Mouse (Mus musculus): ENCODE results near the gene Tekt3. TPM values are rescaled to one million over a fixed set of nuclear protein-coding genes. Genes with fewer than 3 reads are reported as not detected.

The Tekt3 gene
- polyA plus RNA-seq (2017; shearing (Covaris generic)): not detected

DNA sequence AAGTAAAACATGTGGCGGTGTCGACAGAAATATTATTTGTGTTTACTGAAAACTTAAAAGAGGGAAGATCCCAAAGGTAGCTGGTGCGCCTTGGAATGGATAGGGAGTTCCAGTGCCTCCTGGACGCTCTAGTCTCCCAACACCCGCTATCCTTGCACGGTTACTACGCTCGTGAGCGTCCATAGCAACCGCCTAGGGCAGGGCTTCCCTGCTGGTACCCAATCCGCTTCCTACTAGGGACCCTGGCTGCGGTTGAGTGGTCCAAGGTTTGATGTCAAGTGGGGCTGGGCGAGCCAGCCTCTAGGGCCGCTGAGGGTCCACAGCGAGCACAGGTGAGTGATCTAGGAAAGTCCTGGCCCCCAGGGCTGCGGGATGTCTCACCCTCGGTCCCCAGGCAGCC is at the start of gene Tekt3:
Gene Tekt3 (plus strand): TSS at position 209 of the 400 bp plus-strand sequence.

DNA sequence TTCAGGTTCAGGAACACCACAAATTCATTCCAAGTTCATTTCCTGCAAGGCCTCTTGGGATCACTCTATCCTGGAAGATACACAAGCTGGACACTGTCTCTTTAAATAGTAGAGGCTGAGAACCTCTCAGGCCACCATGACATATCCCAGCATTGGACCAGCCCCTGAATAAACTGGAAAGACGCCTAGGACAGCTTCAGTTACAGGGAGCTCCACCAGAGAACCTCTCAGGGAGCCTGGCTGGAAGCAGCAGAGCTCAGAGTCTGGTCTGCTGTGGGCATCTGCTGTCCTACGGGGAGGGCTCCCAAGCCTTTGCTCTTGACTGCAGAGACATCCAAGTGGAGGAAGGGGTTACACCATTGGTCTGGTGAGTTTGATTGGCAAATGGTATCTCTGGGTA is 67.3 kb downstream of the Tekt3 start, which contains the start of gene Pmp22:
Gene Pmp22 (plus strand): TSS at position 199 of the 400 bp plus-strand sequence.

Other genes with a start within 250 kb of the Tekt3 start
- gene Trim16, start 241.4 kb upstream of the Tekt3 start, polyA plus RNA-seq (2017; shearing (Covaris generic)): 6.3 TPM
- 0.20 TPM for gene Fbxw10, start 214.6 kb upstream of the Tekt3 start, polyA plus RNA-seq (2017; shearing (Covaris generic))
- 35.3 TPM for gene Tvp23b, start 182.2 kb upstream of the Tekt3 start, polyA plus RNA-seq (2017; shearing (Covaris generic))
- not detected for gene Cdrt4, start 110.5 kb upstream of the Tekt3 start, polyA plus RNA-seq (2017; shearing (Covaris generic))
- 0.54 TPM for gene Pmp22, start 67.3 kb downstream of the Tekt3 start, polyA plus RNA-seq (2017; shearing (Covaris generic))

Measured in effector memory CD4-positive, alpha-beta T cell, adult 7 months (primary cell).